Mouse (Mus musculus) CH12.LX (cell line): ENCODE results near the gene Med10.

Experiments used
- EP300 ChIP-seq: IDR thresholded peaks from 2 replicates; pipeline ENCODE4 v1.6.1; 2011; ENCODE audit warnings: low read length, improper control_type of control experiment
- HCFC1 ChIP-seq: IDR thresholded peaks from 2 replicates; pipeline ENCODE4 v1.6.1; 2012; ENCODE audit warnings: low read depth, mild to moderate bottlenecking, inconsistent platforms, low read length, improper control_type of control experiment
- MAX ChIP-seq: IDR thresholded peaks from 2 replicates; pipeline ENCODE4 v1.6.1; 2011; ENCODE audit warnings: low read length, improper control_type of control experiment
- MAZ ChIP-seq: IDR thresholded peaks from 2 replicates; pipeline ENCODE4 v1.6.1; 2012; ENCODE audit warnings: low read depth, mild to moderate bottlenecking, inconsistent platforms, low read length, improper control_type of control experiment, moderate library complexity
- MEF2A ChIP-seq: IDR thresholded peaks from 2 replicates; pipeline ENCODE4 v1.6.1; 2014; ENCODE audit warnings: low read depth, mild to moderate bottlenecking, inconsistent platforms, low read length, improper control_type of control experiment, borderline replicate concordance
- NRF1 ChIP-seq: IDR thresholded peaks from 2 replicates; pipeline ENCODE4 v1.6.1; 2014; ENCODE audit warnings: low read depth, mild to moderate bottlenecking, inconsistent platforms, low read length, improper control_type of control experiment, moderate library complexity
- POLR2A ChIP-seq: IDR thresholded peaks from 2 replicates; pipeline ENCODE4 v1.6.1; 2011; ENCODE audit warnings: low read depth, mild to moderate bottlenecking, improper control_type of control experiment, low read length
- POLR2AphosphoS2 ChIP-seq: IDR thresholded peaks from 2 replicates; pipeline ENCODE4 v1.6.1; 2011; ENCODE audit warnings: low read depth, low read length, improper control_type of control experiment
- TCF12 ChIP-seq: IDR thresholded peaks from 2 replicates; pipeline ENCODE4 v1.6.1; 2014; ENCODE audit warnings: low read depth, mild to moderate bottlenecking, inconsistent platforms, low read length, improper control_type of control experiment
- UBTF ChIP-seq: IDR thresholded peaks from 2 replicates; pipeline ENCODE4 v1.6.1; 2012; ENCODE audit warnings: low read depth, mild to moderate bottlenecking, inconsistent platforms, low read length, improper control_type of control experiment, moderate library complexity
- ZNF384 ChIP-seq: IDR thresholded peaks from 2 replicates; pipeline ENCODE4 v1.6.1; 2012; ENCODE audit warnings: low read depth, low read length, improper control_type of control experiment, inconsistent platforms

GRCm38 (mm10) chr13:69825396-69826095 lies 23.4 kb downstream of the Med10 start:
- TF ChIP-seq MAX, result no peak
- TF ChIP-seq POLR2AphosphoS2, result no peak
- TF ChIP-seq MAZ, result no peak
- TF ChIP-seq HCFC1, result no peak
- TF ChIP-seq EP300, result no peak
- TF ChIP-seq NRF1, result no peak
- TF ChIP-seq TCF12, result no peak
- TF ChIP-seq UBTF, result no peak
- no peak for TF ChIP-seq POLR2A
- TF ChIP-seq ZNF384, result no peak
- TF ChIP-seq MEF2A, result no peak
